Mouse (Mus musculus): ENCODE results near the gene Aanat. TPM values are rescaled to one million over a fixed set of nuclear protein-coding genes. Genes with fewer than 3 reads are reported as not detected.
A peak's percentile ranks its signal among the peaks of the same experiment; 100 is the strongest.

The Aanat gene
- under 1 TPM; 0.34 to 0.35 TPM for total RNA-seq (2021)
- long read RNA-seq, experiment 1: 0 reads
- long read RNA-seq, experiment 2: 0 reads

DNA sequence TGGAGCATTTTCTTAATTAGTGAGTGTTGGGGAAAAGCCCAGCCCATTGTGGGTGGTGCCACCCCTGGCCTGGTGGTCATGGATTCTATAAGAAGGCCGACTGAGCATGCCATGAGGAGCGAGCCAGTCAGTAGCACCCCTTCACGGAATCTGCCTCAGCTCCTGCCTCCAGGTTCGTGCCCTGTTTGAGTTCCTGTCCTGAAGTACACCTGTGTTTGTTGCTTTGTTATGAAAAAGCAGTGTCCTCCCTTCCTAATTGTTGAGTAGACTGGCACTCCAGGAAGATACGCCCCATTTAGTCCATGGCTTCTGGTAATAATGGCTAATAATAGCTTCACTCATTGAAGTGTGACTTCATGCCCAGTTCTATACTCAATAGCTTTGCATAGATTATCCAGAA, at the start of gene Aanat:
TSS of gene Aanat (plus strand) at position 123 of the 400 bp plus-strand sequence.
- DNase-seq (ENCODE audit: low spot score in 2 of 2): no peak
- intact Hi-C loops (cut with DNase I): loop anchor here (2.0 kb wide), 1 partner anchor 42 kb away; no protein-coding TSS in a partner anchor

DNA sequence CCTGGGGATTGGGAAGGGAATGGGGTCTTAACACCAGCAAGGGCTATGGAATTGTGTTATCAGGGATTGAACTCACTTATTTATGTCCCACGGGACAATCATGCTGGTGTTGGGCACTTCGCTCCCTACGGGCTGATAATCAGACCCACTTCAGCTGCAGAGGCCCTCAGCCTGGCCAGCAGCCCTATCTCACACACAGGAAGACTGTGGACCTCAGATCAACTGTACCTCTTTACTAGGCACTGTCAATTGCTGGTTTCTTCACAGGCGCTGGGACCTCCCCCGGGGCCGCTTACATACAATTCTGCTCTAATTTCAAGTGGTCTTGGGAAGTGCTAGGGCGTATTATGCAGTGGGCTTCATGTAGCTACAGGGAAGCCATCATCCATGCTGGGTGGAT, 49.5 kb upstream of the Aanat start:
- intact Hi-C loops (cut with DNase I): no loop called here
- DNase-seq (ENCODE audit: low spot score in 2 of 2): no peak

DNA sequence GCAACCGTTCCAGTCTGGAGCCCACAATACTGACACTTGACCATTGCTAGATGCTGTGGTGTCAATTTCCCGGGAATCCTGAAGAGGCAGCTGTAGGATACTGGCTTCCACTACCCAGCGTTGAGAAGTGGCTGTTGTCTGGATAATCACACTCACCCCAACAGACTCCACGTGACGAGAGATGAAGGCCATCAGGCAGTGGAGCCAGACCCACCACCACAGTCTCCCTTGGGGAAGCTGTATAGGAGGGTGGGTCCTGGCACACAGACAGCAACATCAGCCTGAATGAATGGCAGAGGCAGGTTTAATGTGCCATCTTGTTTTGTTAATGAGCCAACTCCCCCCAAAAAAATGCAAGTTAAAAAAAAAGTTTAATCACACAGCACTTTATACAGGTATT, 48.8 kb upstream of the Aanat start:
- intact Hi-C loops (cut with DNase I): no loop called here
- no peak for DNase-seq (ENCODE audit: low spot score in 2 of 2)

DNA sequence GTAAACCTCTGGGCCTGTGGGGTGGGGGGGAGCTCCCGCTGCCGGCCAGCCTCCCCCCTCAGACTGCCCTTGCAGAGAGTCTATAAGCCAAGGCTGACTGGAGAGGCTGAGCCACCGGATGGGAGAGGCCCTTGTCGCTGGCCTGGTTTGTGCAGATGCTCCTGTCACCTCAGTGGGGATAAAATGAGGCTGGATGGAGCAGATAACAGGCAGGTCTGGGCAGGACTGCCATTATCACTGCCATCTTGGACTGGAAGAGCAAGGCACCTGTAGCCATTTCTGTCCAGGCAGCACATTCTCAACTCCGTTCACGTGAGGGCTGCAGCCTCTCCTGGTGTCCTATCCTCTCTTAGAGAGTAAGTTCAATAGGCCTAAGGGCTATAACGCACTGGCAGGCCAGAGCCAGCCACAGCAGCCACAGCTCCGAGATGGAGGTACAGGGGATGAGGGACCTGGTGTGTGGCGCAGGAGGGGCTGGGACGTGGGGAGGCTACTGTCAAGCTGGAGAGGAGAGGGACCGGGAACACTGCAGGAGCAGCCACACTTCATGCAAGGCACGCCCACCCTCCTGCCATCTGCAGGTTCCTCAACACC, 48.0 kb upstream of the Aanat start:
- no peak for DNase-seq (ENCODE audit: low spot score in 2 of 2)
- intact Hi-C loops (cut with DNase I): no loop called here

DNA sequence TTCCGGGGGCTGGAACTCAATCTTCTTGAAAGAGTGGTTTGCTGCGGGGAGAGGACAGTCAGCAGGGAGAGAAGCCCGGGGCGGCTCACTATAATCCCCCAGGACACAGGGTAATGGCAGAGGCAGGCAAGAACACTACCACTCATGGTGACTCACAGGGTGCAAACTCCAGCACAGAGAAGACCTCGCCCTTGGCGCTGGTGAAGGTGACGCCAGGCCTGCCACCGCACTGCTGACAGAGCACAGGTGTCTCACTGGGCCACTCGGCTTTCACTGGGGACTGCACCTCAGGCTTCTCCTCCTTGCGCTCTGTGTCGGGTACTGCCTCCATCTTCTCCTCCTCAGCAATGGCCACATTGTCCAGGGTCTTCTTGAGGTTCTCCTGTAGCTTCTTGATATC, 45.0 kb upstream of the Aanat start:
- intact Hi-C loops (cut with DNase I): no loop called here
- no peak for DNase-seq (ENCODE audit: low spot score in 2 of 2)

DNA sequence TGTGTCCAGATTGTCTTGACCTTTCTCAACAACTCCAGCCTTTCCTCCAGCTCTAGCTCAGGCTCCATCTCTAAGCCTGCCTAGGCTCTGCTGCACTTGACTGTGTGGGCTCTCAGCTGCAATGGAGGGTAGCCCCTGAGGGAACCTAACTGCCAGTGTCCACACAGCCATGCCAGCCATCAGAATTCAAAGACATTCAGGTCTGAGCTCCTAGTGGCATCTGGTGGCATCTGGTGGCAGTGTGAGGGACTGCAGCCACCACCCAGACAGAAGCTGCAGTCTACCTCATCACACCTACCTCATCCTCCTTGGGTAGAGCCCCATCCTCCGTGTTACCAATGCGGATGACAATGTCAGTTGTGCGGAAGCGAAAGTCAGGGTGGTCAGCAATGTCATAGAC, 43.1 kb upstream of the Aanat start:
- DNase-seq (ENCODE audit: low spot score in 2 of 2): peak; percentile 67 to 80
- intact Hi-C loops (cut with DNase I): no loop called here

DNA sequence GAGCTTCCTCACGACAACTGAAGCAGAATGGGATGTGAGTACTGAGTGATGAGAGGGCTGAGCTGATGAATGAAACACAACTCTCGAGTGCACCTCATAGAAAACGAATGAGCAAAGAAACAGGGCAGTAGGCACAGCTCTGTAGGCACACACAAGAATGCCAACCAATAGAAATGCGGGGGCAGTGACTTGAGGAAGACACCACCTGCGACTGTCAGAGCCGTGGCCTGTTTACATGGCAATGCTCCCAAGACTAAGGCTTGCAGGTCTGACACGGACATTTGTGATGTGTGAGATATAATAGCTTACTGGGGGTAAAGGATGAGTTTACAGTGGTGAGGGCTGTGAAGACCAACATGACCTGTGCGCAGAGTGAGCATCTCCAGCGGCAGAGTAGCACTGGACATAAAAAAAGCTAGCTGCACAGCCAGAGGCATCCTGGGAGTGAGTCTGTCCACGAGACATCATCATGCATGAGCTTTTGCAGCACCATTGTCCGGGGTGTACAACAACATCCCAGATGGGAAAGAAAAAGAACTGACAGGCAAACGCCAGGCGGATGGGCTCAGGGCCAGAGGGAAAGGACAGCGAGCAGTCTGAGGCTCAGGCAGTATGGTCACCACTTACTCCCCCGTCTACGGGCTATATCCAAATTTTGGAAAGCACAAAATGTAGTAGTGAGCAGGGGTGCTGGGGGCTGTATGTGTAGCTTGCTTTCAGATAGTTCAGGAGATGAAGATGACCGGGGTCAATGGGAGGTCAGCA, 38.8 kb upstream of the Aanat start:
- intact Hi-C loops (cut with DNase I): no loop called here
- no peak for DNase-seq (ENCODE audit: low spot score in 2 of 2)

DNA sequence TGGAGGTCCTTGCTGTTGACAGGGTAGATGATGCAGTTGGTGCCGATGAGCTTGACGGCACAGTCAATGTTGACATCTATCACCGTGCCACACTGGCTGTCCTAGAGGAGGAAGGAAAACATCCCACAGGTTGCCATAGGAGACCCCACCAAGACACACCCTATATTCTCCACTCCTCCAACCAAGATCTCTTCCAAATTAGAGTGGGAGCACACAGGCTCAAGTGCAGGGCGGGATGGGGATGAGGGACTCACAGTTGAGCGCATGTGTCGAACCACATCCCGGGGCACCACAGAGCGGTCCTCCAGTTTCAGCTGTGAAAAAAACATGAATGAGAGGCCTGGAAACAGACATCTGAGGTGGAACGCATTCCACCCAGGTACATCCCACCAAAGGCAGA, 37.5 kb upstream of the Aanat start:
- DNase-seq (ENCODE audit: low spot score in 2 of 2): no peak
- intact Hi-C loops (cut with DNase I): no loop called here

DNA sequence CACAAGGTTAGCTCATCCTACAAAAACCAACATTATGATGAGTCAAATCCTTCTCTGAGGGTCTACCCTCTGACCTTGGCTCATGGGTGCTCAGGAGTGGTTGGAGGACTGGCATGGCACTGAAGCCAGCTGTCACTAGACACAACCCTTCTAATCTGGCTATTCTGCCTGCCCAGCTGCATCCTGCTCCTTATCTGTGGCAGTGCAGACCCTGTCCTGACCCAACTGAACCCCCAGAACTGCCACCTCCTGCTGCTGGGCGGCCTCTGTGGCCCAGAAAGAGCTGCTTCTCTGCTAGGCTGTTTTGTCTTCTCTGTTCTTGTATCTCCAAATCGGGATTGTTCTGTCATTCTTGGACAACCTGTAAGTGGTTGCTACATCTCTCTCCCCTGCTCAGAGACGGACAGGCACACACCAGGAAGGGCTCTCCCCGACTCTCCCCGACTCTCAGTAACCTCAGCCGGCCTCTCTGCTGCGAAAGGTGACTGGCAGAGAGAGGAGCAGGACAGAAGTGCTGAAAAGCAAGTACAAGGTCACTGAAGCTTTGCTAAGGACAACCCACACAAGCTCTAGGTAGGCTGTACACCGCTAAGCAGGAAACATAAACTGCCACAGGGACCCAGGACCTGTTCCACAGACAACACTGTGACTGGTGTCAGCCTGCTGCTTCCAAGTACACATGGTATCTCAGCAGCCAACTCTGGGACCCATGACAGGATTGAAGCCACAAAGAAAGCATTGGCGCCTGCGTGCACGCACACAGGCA, 36.8 kb upstream of the Aanat start:
- DNase-seq (ENCODE audit: low spot score in 2 of 2): no peak
- intact Hi-C loops (cut with DNase I): loop anchor here (5.0 kb wide), 1 partner anchor 78 kb away; the partner anchor contains the start of gene Rhbdf2

DNA sequence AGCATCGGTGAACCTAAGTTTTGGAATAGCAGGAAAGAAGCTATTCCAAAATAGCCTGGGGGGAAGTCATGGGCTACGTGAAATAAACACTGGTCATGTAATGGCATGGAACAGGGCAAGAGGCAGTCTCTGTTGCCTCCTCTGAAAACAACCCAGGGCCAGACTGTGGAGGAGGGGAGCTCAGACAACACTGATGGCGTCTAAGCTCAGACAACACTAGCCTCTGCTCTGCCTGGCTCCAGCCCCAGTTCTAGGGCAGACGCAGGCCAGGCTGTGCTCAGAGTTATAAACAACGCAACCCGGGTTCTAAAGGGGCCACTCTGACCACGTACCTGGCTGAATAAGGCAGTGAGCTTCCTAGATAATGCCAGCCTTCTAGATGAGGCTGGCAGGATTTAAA, 35.5 kb upstream of the Aanat start:
- intact Hi-C loops (cut with DNase I): loop anchor here (5.0 kb wide), 1 partner anchor 77 kb away; the partner anchor contains the start of gene Rhbdf2
- DNase-seq (ENCODE audit: low spot score in 2 of 2): no peak

DNA sequence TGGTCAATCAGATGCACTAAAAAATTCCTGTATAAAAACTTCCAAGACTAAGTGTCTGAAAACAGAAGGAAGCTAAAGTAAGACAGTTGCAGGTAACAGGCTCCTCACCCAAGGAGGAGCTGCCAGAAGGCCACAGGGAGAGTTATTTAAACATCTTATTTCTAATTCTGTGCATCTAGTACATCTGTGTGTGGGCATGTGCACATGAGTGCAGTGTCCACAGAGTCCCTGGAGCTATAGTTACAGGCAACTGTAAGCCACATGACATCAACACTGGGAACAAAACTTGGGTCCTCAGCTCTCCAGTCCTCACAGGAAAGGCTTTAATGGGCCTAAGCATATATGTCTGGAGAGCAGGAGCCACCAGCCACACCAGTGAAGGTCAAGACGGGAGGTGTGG, 34.0 kb upstream of the Aanat start:
- DNase-seq (ENCODE audit: low spot score in 2 of 2): peak in 1 of 2 experiments; percentile 64
- intact Hi-C loops (cut with DNase I): loop anchor here (5.0 kb wide), 1 partner anchor 75 kb away; the partner anchor contains the start of gene Rhbdf2

DNA sequence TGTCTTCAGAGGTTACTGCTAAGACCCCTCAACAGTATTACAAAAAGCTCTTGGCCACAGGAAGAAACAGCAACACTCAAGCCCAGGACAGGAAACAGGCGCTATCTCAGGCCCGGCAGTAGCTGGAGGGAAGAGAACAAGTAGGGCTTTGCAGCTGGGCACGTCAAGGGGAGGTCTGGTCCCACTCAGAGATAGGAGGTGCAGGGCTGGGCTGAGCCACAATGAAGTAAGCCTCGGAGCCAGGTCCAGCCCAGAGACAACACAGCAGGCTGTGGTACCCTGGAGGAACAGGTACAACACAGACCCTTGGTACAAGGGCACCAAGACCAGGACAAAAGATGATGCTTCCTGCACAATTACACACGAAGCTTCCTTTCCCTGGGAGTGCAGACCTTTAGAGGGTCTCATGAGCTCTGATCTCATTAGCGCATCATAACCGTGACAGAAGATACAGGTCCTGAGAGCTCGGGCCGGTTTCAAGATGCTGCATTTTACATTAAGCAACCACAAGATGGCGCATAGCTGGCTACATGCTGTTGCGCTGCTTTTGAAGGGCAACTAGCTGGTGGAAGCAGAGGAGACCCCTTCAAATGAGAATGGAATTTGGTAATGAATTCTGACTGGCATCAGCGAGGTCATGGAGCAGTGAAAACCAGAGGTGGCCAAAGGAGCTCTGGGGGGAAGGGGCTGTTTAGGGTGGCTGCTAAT, 31.9 kb upstream of the Aanat start:
- peak in 1 of 2 experiments; percentile 58 for DNase-seq (ENCODE audit: low spot score in 2 of 2)
- intact Hi-C loops (cut with DNase I): loop anchor here (5.0 kb wide), 1 partner anchor 73 kb away; the partner anchor contains the start of gene Rhbdf2

DNA sequence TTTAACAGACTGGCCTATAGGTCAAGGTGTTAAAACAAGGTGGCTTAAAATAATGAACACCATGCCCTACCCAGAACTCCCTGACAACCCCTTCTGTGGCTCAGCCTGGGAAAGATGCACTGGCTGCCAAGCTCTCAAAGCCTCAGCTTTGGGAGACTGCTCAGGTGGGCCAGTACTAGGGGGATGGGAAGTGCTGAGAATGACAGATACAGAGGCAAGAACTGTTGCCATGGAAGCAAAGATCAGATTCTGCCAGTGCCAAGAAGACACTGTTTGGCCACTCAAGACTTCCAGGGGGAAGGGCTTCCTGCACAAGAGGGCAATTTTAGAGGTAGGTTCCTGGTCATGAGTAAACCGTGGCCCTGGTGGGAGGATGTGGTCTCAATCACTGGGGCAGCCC, 30.7 kb upstream of the Aanat start:
- DNase-seq (ENCODE audit: low spot score in 2 of 2): no peak
- intact Hi-C loops (cut with DNase I): no loop called here

DNA sequence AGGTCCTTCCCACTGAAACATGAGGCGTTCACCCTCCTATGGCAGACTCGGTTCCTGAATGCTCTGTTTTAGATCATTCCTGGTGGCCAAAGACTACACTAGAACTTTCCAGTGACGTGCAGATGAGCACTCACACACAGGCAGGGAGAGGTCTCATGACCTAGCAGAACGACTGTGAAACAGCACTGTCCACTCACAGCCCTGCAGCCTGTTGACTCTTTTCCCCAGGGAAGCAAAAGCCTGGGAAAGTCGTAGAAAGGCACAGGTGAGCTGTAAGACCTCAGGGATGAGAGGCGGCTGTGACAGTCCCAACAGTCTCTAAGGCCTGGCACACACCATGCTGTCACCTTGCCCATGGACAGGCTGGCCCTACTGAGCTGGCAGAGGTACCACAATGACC, 29.9 kb upstream of the Aanat start:
- DNase-seq (ENCODE audit: low spot score in 2 of 2): no peak
- intact Hi-C loops (cut with DNase I): no loop called here

DNA sequence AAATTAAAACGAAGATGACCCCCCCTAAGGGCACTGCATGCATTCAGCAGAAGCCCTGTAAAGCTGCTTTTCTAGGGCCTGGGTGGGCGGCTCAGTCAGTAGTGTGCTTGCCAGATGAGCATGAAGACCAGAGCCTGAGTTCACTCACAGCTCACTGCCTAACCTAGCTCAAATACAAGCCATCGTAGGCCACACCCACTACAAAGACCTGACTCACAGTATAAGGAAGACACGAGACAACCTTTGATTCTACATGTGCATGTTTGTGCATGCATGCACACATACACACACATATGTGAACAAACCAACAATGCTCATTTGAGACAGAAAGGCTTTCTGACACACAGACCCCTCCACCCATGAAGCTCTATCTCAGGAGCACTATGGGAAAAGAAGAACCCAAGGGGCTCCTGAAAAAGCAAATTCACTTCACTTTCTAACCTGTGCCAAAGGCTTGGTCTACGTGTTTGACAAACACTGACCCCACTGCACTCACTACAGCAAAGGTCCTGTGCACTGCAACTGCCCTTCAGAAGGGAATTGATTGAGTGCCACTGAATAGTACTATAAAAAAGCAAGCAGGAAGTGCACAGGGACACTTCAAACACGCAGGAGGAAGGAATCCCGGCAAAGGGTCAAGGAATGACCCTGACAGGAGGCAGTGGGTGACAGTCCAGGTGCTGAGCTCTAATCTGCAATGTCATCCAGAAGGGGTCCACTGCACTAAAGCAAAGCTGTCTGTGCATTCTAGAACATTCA, 20.8 kb upstream of the Aanat start:
- intact Hi-C loops (cut with DNase I): no loop called here
- no peak for DNase-seq (ENCODE audit: low spot score in 2 of 2)

DNA sequence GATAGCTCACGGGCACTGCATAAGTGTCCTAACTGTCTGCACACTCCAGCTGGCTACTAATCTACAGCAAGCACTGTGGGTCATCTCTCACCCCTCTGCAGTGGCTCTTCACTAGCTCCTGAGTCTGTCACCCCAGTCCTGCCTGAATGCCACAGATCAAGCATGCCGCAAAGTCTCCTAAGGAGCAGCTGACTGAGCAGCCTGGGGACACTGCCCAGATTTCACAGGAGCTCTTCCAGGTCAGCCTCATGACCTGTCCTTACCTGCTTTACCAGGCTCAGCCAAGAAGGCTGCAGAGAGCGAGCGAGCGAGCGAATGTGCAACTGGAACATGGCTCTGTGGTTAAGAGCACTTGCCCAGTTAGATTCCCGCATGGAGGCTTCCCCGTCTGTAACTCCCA, 18.7 kb upstream of the Aanat start:
- intact Hi-C loops (cut with DNase I): no loop called here

DNA sequence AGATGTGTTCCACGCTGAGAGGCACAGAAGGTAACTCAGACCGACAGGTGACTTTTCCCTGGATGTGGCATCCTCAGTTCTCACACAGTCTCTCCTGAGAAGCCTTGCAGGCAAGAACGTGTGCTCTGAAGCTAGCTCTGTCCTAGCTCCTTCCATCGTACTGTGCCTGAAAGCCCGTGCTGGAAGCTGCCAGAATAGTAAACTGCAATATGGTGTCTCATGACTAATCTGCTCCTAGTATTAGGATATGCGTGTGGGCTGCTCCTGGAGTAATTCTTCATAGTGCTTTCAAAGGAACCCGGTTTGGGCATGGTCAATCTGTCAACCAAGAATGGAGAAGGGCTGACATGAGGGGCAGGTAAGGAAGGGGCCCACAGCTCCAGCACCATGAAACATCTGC, 15.4 kb upstream of the Aanat start:
- intact Hi-C loops (cut with DNase I): no loop called here
- DNase-seq (ENCODE audit: low spot score in 2 of 2): no peak

More for the DNA sequence above, 18.7 kb upstream of the Aanat start:
- DNase-seq (ENCODE audit: low spot score in 2 of 2): no peak

DNA sequence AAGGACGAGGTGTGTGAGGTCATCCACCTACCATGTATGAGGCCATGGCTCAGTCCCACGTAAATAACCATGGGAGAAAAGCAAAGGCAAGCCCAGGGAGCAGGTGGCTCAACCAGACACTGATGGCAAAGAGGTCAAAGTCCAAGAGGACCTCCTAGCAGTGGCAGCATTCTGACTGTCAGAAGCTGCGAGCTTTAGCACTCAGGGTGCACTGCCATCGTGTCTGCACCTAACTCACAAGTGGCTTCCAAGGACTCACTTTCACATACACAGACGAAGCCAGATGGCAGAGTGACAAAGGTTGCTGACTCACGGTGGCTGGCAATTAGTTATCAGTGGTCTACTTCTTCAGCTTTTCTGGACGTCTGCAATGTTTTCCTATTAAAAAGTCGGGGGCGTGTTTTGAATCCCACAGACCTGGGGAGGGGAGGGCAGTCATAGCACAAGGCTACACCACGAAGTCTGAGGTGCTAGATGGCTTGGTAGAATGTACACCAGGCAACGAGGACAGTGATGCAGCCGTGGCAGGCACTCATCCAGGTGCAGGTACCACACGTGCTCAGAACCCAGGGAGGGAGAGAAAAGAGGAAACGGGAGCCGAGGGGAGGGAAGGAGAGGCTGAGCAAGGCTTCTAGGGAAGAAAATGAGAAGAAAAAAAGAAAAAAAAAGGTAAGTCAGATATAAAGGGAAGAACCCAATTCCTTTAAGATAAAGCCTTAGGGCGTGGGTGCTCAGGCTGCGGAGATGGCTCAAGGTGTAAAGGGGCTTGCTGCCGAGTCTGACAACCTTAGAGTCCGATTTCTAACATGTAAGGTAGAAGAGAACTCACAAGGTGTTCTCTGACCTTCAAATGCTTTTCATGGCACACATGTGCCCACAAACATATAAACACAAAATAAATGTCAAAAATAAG, 14.2 kb upstream of the Aanat start:
- no peak for DNase-seq (ENCODE audit: low spot score in 2 of 2)
- intact Hi-C loops (cut with DNase I): no loop called here
